Mouse (Mus musculus): ENCODE data around the gene Cdk19. TPM values are rescaled to one million over a fixed set of nuclear protein-coding genes. Genes with fewer than 3 reads are reported as not detected.
"Not testable (repeated sequence)": the region's sequence is repeated elsewhere in the genome, so short reads cannot be mapped to it uniquely, and the experiment has no call there.

The Cdk19 gene
- total and polyA plus RNA-seq, 3 experiments, result 3.3 to 4.7 (median 4.0) TPM

GRCm38 (mm10) chr10:40528668-40529067 is 189.3 kb downstream of the Cdk19 start:
- H3K4me3 ChIP-seq (replicated peaks in 1 of 3; ENCODE audit: low read depth in 2 of 3, low read length in 2 of 3, poor library complexity in 1 of 3), result no peak overlapping the region
- no peaks in the 10 kb centered on the region for H3K27me3 ChIP-seq (replicated peaks)
- H3K36me3 ChIP-seq (replicated peaks in 1 of 2; ENCODE audit: control insufficient read depth in 1 of 2, insufficient read depth in 1 of 2, low read length in 1 of 2), result no peaks in the 10 kb centered on the region
- TF ChIP-seq PAX5 (IDR thresholded peaks at IDR 0.05; ENCODE audit: low read length) (no peak), CHD2 (IDR thresholded peaks at IDR 0.05; ENCODE audit: low read length) (no peak), MXI1 (IDR thresholded peaks at IDR 0.05; ENCODE audit: low read depth, low read length) (no peak), TBP (conservative IDR thresholded peaks at IDR 0.05; ENCODE audit: low read depth, low read length) (no peak), ZC3H11A (IDR thresholded peaks at IDR 0.05; ENCODE audit: low read depth, low read length) (no peak), MAFK (IDR thresholded peaks at IDR 0.05; ENCODE audit: insufficient replicate concordance, low read length) (no peak), RCOR1 (conservative IDR thresholded peaks at IDR 0.05; ENCODE audit: low read depth, low read length) (no peak), TCF12 (IDR thresholded peaks at IDR 0.05; ENCODE audit: low read depth, low read length) (no peak), NRF1 (IDR thresholded peaks at IDR 0.05; ENCODE audit: low read depth, low read length) (no peak)
- no peak overlapping the region for H3K4me2 ChIP-seq (ENCODE audit: insufficient read depth, low read depth, poor library complexity, severe bottlenecking)
- dilution Hi-C loops (cut with MboI; ENCODE audit: extremely low pct_ligation_motif_present, extremely low pct_unique_long_range_greater_than_20kb, low sequenced_read_pairs) (no loop called here), in situ Hi-C loops (cut with MboI; ENCODE audit: low pct_ligation_motif_present, low pct_unique_long_range_greater_than_20kb, low sequenced_read_pairs) (loop anchor here (5.0 to 10.0 kb wide), 2 partner anchors 271 to 474 kb away; partner anchors contain the start of gene Gtf3c6)
- no peaks in the 10 kb centered on the region for H3K79me2 ChIP-seq (replicated peaks; ENCODE audit: control insufficient read depth, extremely low read depth, insufficient read depth, poor library complexity, severe bottlenecking)
- no peak overlapping the region for H3K27ac ChIP-seq (ENCODE audit: insufficient read depth, low read depth)
- no peak for DNase-seq (ENCODE audit: extremely low read depth)
- no peaks in the 10 kb centered on the region for H3K9me3 ChIP-seq (replicated peaks; ENCODE audit: low read length)
- no peak overlapping the region for H3K9ac ChIP-seq (ENCODE audit: insufficient read depth, low read depth)
- H3K4me1 ChIP-seq (ENCODE audit: control insufficient read depth in 1 of 2, insufficient read depth in 2 of 2), result peaks cover 6 to 39% of the 10 kb centered on the region in 2 experiments

GRCm38 (mm10) chr10:40529617-40530016 is 190.3 kb downstream of the Cdk19 start:
- H3K4me1 ChIP-seq (ENCODE audit: control insufficient read depth in 1 of 2, insufficient read depth in 2 of 2), result peaks cover 6 to 30% of the 10 kb centered on the region in 2 experiments
- dilution Hi-C loops (cut with MboI; ENCODE audit: extremely low pct_ligation_motif_present, extremely low pct_unique_long_range_greater_than_20kb, low sequenced_read_pairs), result no loop called here
- no peak overlapping the region for H3K4me3 ChIP-seq (replicated peaks in 1 of 3; ENCODE audit: low read depth in 2 of 3, low read length in 2 of 3, poor library complexity in 1 of 3)
- no peaks in the 10 kb centered on the region for H3K27me3 ChIP-seq (replicated peaks)
- H3K36me3 ChIP-seq (replicated peaks in 1 of 2; ENCODE audit: control insufficient read depth in 1 of 2, insufficient read depth in 1 of 2, low read length in 1 of 2), result no peaks in the 10 kb centered on the region
- H3K79me2 ChIP-seq (replicated peaks; ENCODE audit: control insufficient read depth, extremely low read depth, insufficient read depth, poor library complexity, severe bottlenecking), result no peaks in the 10 kb centered on the region
- no peak overlapping the region for H3K4me2 ChIP-seq (ENCODE audit: insufficient read depth, low read depth, poor library complexity, severe bottlenecking)
- no peaks in the 10 kb centered on the region for H3K9me3 ChIP-seq (replicated peaks; ENCODE audit: low read length)
- H3K27ac ChIP-seq (ENCODE audit: insufficient read depth, low read depth), result no peak overlapping the region
- TF ChIP-seq POLR2A (IDR thresholded peaks at IDR 0.05; ENCODE audit: low read depth, low read length) (no peak), CTCF (conservative IDR thresholded peaks at IDR 0.05 in 1 of 2, IDR thresholded peaks at IDR 0.05 in 1 of 2; ENCODE audit: low read depth in 2 of 2, low read length in 2 of 2) (peak; percentile 42 to 67; a peak in 3 of 4 replicates), SIN3A (IDR thresholded peaks at IDR 0.05; ENCODE audit: low read length) (no peak), RAD21 (IDR thresholded peaks at IDR 0.05; ENCODE audit: low read depth, low read length) (peak; percentile 65), BHLHE40 (IDR thresholded peaks at IDR 0.05; ENCODE audit: low read depth, low read length) (no peak), SMC3 (IDR thresholded peaks at IDR 0.05; ENCODE audit: low read depth, low read length) (peak; percentile 43)
- in situ Hi-C loops (cut with MboI; ENCODE audit: low pct_ligation_motif_present, low pct_unique_long_range_greater_than_20kb, low sequenced_read_pairs), result loop anchor here (5.0 to 10.0 kb wide), 2 partner anchors 272 to 475 kb away; partner anchors contain the start of gene Gtf3c6
- DNase-seq (ENCODE audit: extremely low read depth), result peak; percentile 46
- no peak overlapping the region for H3K9ac ChIP-seq (ENCODE audit: insufficient read depth, low read depth)

- H3K27me3 ChIP-seq (replicated peaks), result no peaks in the 10 kb centered on the region
- no peak overlapping the region for H3K27ac ChIP-seq (ENCODE audit: insufficient read depth, low read depth)
- H3K36me3 ChIP-seq (replicated peaks in 1 of 2; ENCODE audit: control insufficient read depth in 1 of 2, insufficient read depth in 1 of 2, low read length in 1 of 2), result no peaks in the 10 kb centered on the region
- H3K9me3 ChIP-seq (replicated peaks; ENCODE audit: low read length), result no peaks in the 10 kb centered on the region
- H3K4me1 ChIP-seq (ENCODE audit: control insufficient read depth in 1 of 2, insufficient read depth in 2 of 2), result peaks cover 6 to 23% of the 10 kb centered on the region in 2 experiments
- DNase-seq (ENCODE audit: extremely low read depth), result no peak
- H3K4me3 ChIP-seq (replicated peaks in 1 of 3; ENCODE audit: low read depth in 2 of 3, low read length in 2 of 3, poor library complexity in 1 of 3), result no peak overlapping the region
- no peak for TF ChIP-seq USF2 (conservative IDR thresholded peaks at IDR 0.05; ENCODE audit: low read depth, low read length)
- no peak for TF ChIP-seq ETS1 (conservative IDR thresholded peaks at IDR 0.05; ENCODE audit: low read depth, low read length)
- TF ChIP-seq NRF1 (IDR thresholded peaks at IDR 0.05; ENCODE audit: low read depth, low read length), result no peak
- no peak for TF ChIP-seq JUND (conservative IDR thresholded peaks at IDR 0.05; ENCODE audit: low read depth, low read length)
- no peak for TF ChIP-seq TCF12 (IDR thresholded peaks at IDR 0.05; ENCODE audit: low read depth, low read length)
- no peak for TF ChIP-seq MXI1 (IDR thresholded peaks at IDR 0.05; ENCODE audit: low read depth, low read length)
- no peak for TF ChIP-seq MAX (IDR thresholded peaks at IDR 0.05; ENCODE audit: low read length)
- no peak for TF ChIP-seq E2F4 (IDR thresholded peaks at IDR 0.05; ENCODE audit: insufficient replicate concordance, low read depth, low read length)
- no peak for TF ChIP-seq SMC3 (IDR thresholded peaks at IDR 0.05; ENCODE audit: low read depth, low read length)
- no peak for TF ChIP-seq UBTF (IDR thresholded peaks at IDR 0.05; ENCODE audit: low read depth, low read length)
- no peak overlapping the region for H3K4me2 ChIP-seq (ENCODE audit: insufficient read depth, low read depth, poor library complexity, severe bottlenecking)
- in situ Hi-C loops (cut with MboI; ENCODE audit: low pct_ligation_motif_present, low pct_unique_long_range_greater_than_20kb, low sequenced_read_pairs) (no loop called here), dilution Hi-C loops (cut with MboI; ENCODE audit: extremely low pct_ligation_motif_present, extremely low pct_unique_long_range_greater_than_20kb, low sequenced_read_pairs) (no loop called here)
- no peak overlapping the region for H3K9ac ChIP-seq (ENCODE audit: insufficient read depth, low read depth)
- no peaks in the 10 kb centered on the region for H3K79me2 ChIP-seq (replicated peaks; ENCODE audit: control insufficient read depth, extremely low read depth, insufficient read depth, poor library complexity, severe bottlenecking)
Observed at GRCm38 (mm10) chr10:40530661-40531060, 191.3 kb downstream of the Cdk19 start.

- H3K4me1 ChIP-seq (ENCODE audit: control insufficient read depth in 1 of 2, insufficient read depth in 2 of 2); H3K27me3 ChIP-seq (replicated peaks); DNase-seq (ENCODE audit: extremely low read depth); H3K4me2 ChIP-seq (ENCODE audit: insufficient read depth, low read depth, poor library complexity, severe bottlenecking); H3K4me3 ChIP-seq (replicated peaks in 1 of 3; ENCODE audit: low read depth in 2 of 3, low read length in 2 of 3, poor library complexity in 1 of 3); H3K9me3 ChIP-seq (replicated peaks; ENCODE audit: low read length); H3K36me3 ChIP-seq (replicated peaks in 1 of 2; ENCODE audit: control insufficient read depth in 1 of 2, insufficient read depth in 1 of 2, low read length in 1 of 2); H3K79me2 ChIP-seq (replicated peaks; ENCODE audit: control insufficient read depth, extremely low read depth, insufficient read depth, poor library complexity, severe bottlenecking); in situ Hi-C loops (cut with MboI; ENCODE audit: low pct_ligation_motif_present, low pct_unique_long_range_greater_than_20kb, low sequenced_read_pairs); dilution Hi-C loops (cut with MboI; ENCODE audit: extremely low pct_ligation_motif_present, extremely low pct_unique_long_range_greater_than_20kb, low sequenced_read_pairs); H3K9ac ChIP-seq (ENCODE audit: insufficient read depth, low read depth); H3K27ac ChIP-seq (ENCODE audit: insufficient read depth, low read depth): not testable (repeated sequence)
Observed at GRCm38 (mm10) chr10:40532586-40532985, 193.2 kb downstream of the Cdk19 start.

All from CH12.LX (cell line).